Mouse (Mus musculus): Measurements from ENCODE around the gene Gnpat. TPM values are rescaled to one million over a fixed set of nuclear protein-coding genes. Genes with fewer than 3 reads are reported as not detected.

Gnpat gene
- polyA plus RNA-seq, 1 experiment from 2014 or later = 133 TPM

Other genes with a start within 250 kb of the Gnpat start
- gene 2310022B05Rik, start 199.7 kb upstream of the Gnpat start, polyA plus RNA-seq (2016; fragmentation: Nextera tagmentation; extraction: Ambion mirVana) = 22.7 and 23.5 TPM in 2 replicates
- gene Ttc13, start 141.1 kb upstream of the Gnpat start, polyA plus RNA-seq (2016; fragmentation: Nextera tagmentation; extraction: Ambion mirVana) = 45.5 and 51.9 TPM in 2 replicates
- 33.6 and 33.8 TPM in 2 replicates for gene Arv1, start 140.9 kb upstream of the Gnpat start, polyA plus RNA-seq (2016; fragmentation: Nextera tagmentation; extraction: Ambion mirVana)
- gene Fam89a, start 111.2 kb upstream of the Gnpat start, polyA plus RNA-seq (2016; fragmentation: Nextera tagmentation; extraction: Ambion mirVana) = 5.1 and 7.0 TPM in 2 replicates
- not detected in 2 replicates for gene Trim67, start 69.9 kb upstream of the Gnpat start, polyA plus RNA-seq (2016; fragmentation: Nextera tagmentation; extraction: Ambion mirVana)
- 71.0 and 82.9 TPM in 2 replicates for gene 2810004N23Rik, start 87 bp downstream of the Gnpat start, polyA plus RNA-seq (2016; fragmentation: Nextera tagmentation; extraction: Ambion mirVana)
- gene Exoc8, start 34.7 kb downstream of the Gnpat start, polyA plus RNA-seq (2016; fragmentation: Nextera tagmentation; extraction: Ambion mirVana) = 8.7 and 9.2 TPM in 2 replicates
- gene Sprtn, start 34.9 kb downstream of the Gnpat start, polyA plus RNA-seq (2016; fragmentation: Nextera tagmentation; extraction: Ambion mirVana) = 9.3 and 10.4 TPM in 2 replicates
- gene Egln1, start 86.3 kb downstream of the Gnpat start, polyA plus RNA-seq (2016; fragmentation: Nextera tagmentation; extraction: Ambion mirVana) = 9.9 and 10.1 TPM in 2 replicates
- gene Tsnax, start 150.0 kb downstream of the Gnpat start, polyA plus RNA-seq (2016; fragmentation: Nextera tagmentation; extraction: Ambion mirVana) = 134 and 141 TPM in 2 replicates
- gene Disc1, start 191.2 kb downstream of the Gnpat start, polyA plus RNA-seq (2016; fragmentation: Nextera tagmentation; extraction: Ambion mirVana) = 1.3 and 1.5 TPM in 2 replicates

Measured in limb, embryonic 10.5 days (tissue).